Mouse (Mus musculus) cortical plate, adult 2 months (tissue): ENCODE results near the gene Clec2g. TPM values are rescaled to one million over a fixed set of nuclear protein-coding genes. Genes with fewer than 3 reads are reported as not detected.
"Not testable (repeated sequence)": the region's sequence is repeated elsewhere in the genome, so short reads cannot be mapped to it uniquely, and the experiment has no call there.

Source experiments
- H3K27ac ChIP-seq: fragments of 200-500 bp; 2 replicates; pipeline ENCODE4 v1.5.1; 2012; ENCODE audit warnings: low read length, control low read depth, inconsistent platforms; ENCODE audit not compliant: insufficient read depth
- H3K4me1 ChIP-seq: fragments of 200-500 bp; 2 replicates; pipeline ENCODE4 v1.6.1; 2011; ENCODE audit warnings: low read length; ENCODE audit not compliant: control insufficient read depth, insufficient read depth
- H3K4me3 ChIP-seq: fragments of 200-500 bp; 2 replicates; pipeline ENCODE4 v1.5.1; 2011; ENCODE audit warnings: mild to moderate bottlenecking, low read length, control low read depth; ENCODE audit not compliant: insufficient read depth
- CTCF ChIP-seq: fragments of 200-500 bp; IDR thresholded peaks from 2 replicates; pipeline ENCODE4 v1.5.1; 2011; ENCODE audit warnings: mild to moderate bottlenecking, control low read depth, low read length; ENCODE audit not compliant: insufficient read depth; ENCODE audit errors: extremely low read depth
- POLR2A ChIP-seq: fragments of 200-500 bp; IDR thresholded peaks from 2 replicates; pipeline ENCODE4 v1.6.1; 2011; ENCODE audit warnings: mild to moderate bottlenecking, low read length, control low read depth; ENCODE audit not compliant: insufficient read depth; ENCODE audit errors: extremely low read depth
- polyA plus RNA-seq: library from polyadenylated mRNA; depleted of rRNA; stranded (reverse); fragments of >200 nt; gene quantifications from 2 replicates; pipeline ENCODE4 v1.2.3, GENCODE M21; 2012

Clec2g gene
- polyA plus RNA-seq, 1 experiment, result not detected

DNA sequence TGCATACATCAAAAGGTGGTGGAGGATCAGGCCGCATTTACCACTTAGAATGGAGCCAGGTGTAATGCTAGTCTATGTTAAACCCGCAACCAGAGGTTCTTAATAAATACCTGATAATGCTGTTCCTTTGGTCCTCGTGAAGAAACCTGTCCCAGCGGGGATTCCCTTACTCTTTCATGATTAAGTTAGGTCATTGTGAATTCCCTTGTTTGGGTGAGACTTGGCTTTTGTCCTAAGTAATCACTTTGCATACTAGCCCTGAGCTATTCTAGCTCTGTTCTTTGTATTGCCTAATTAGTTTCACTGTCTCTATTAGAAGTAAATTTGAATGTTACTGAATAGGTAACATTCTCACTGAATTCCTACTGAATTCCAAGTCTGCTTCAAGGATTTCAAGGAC is 60.2 kb downstream of the Clec2g start:
- H3K4me1 ChIP-seq, result no peaks in the 10 kb centered on the region
- no peak overlapping the region for H3K4me3 ChIP-seq
- TF ChIP-seq POLR2A, result no peak
- TF ChIP-seq CTCF, result no peak
- H3K27ac ChIP-seq, result no peak overlapping the region

DNA sequence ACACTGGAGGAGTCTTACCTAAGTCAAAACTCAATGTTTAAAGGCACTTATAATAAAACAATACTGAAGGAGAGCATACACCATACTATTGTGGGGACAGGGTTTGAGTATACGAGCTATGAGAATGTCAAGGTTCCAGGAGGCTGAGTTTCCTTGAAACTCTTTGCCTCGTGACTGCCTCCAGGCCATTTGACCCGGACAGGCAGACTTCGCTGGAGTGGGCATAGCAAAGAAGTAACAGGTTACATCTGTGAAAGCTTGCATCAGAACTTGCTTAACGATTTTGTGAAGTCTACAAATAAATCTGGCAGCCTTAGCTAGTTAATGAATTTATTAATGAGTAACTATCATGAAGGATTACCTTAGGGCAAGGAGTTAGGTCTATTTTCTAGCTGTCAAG is 60.6 kb downstream of the Clec2g start:
- Histone ChIP-seq H3K27ac (no peak overlapping the region), H3K4me3 (no peak overlapping the region), H3K4me1 (no peaks in the 10 kb centered on the region)
- TF ChIP-seq CTCF (no peak), POLR2A (no peak)

DNA sequence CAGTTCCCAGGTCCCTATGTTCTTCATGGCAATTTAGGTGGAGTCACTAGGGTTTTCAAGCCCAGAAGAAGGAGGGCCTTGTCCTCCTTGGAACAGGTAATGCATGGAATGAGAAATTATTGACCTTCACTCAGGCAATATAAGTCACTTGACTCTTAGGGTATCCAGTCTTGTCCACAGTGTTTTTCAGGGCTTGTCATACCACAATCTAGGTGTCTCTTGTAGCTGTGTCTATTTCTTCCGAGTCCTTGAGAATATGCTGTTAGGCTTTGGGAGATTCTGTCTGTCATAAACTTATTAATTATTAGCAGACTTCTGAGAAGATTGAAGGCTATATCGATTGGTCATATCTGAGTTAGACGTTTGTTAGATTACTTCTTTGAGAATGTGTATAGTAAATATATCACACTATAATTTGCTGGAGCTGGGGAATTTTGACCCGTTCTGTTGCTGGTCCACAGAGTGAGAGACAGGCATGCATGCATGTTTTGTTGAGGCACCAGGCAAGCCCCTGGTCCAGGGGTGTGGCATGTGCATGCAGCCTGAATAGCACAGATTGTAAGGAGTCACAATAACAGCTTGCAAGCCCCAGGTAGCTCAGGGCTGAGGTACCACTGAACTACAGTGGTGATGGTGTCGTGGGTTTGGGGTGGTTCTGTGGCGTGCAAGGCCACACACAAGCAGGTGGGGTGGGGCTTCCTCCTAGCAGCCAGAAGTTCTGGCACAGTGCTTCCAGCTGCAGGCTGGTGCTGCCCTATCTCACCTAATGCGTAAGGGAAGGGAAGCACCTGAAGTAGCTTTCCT is 61.3 kb downstream of the Clec2g start:
- H3K27ac ChIP-seq, result no peak overlapping the region
- H3K4me3 ChIP-seq, result no peak overlapping the region
- TF ChIP-seq CTCF, result no peak
- no peak for TF ChIP-seq POLR2A
- H3K4me1 ChIP-seq, result no peaks in the 10 kb centered on the region

DNA sequence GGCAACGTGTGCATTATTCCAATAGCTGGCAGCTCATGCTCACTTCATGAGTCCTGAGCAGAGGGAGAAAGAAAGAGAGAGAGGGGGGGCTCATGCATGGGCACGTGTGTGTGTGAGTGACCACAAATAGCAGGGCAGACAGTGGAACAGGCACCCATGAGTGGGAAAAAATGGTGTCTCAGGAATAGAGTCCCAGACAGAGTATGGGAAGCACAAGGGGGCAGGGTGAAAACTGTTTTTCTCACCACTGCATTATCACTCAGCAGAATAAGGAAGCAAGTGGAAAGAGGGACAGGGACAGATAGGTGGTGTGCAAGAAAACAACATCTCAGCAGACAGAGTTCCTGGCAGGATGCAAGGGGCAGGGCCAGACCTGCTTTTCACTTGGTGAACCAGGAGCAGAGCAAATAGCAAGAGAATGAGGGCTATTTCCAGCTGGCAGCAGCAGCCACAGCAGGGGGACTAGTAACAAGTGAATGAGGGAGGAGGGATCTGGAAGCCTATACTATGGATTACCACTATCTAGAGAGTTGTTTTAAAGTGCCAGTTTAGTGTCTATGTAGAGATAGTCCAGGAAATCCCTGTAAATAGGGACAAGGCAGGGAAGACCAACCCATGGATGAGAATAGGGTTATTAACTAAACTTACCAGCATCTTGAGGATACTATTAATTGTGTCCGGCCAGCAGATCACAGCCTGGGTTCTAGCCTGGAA is 62.0 kb downstream of the Clec2g start:
- Histone ChIP-seq H3K4me1 (no peaks in the 10 kb centered on the region), H3K27ac (no peak overlapping the region), H3K4me3 (no peak overlapping the region)
- TF ChIP-seq POLR2A (no peak), CTCF (no peak)

DNA sequence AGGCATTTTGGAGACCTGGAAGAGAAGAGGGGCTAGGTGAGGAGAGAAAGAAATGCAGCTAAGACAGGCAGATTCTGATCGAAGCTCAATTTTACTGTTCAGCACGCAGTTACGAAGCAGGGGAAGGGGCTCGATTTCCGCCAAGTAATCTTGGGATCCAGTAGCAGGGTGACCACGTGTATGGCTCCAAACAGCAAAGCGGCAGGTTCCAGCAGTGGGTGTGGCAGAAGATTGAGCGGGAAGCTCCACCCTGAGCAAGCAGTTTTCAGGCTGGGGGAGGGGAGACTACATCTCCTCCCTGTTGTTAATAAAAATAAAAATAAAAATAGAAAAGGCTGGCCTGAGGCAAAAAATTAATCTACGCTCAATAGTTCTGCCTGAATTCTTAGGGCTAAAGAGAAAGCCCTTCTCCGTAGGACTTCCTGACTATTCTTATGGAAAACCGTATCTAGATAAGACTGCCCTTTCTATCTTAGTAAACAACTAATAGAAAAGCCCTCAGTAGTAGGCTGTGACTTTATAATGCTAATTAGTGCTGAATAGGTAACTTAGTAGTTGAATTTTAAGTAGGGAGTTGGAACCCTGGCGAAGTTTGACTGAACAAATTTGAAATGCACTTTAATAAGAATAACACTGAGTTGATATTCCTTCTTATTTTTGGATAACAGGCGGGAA is 62.7 kb downstream of the Clec2g start:
- TF ChIP-seq CTCF (no peak), POLR2A (no peak)
- no peak overlapping the region for H3K4me3 ChIP-seq
- H3K4me1 ChIP-seq, result no peaks in the 10 kb centered on the region
- no peak overlapping the region for H3K27ac ChIP-seq

DNA sequence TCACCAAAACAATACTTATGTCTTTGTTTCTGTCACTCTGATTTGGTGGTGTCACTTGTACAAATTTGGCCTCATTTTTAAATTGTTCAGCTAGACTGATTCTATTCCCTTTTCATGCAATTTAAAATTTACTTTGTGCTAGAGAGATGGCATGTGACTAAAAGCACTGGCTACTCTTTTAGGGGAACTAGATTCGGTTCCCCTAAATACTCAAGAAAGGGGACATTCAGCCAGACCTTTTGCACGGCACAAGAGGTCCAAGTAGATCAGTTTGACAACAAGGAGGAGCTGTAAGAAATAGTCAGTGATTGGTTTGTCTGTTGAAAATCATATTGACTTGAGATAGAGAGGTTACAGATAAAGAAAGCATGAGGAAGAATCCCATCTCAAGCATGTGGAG is 67.2 kb downstream of the Clec2g start:
- Histone ChIP-seq H3K4me3 (no peak overlapping the region), H3K27ac (no peak overlapping the region), H3K4me1 (no peaks in the 10 kb centered on the region)
- TF ChIP-seq CTCF, result no peak
- no peak for TF ChIP-seq POLR2A

DNA sequence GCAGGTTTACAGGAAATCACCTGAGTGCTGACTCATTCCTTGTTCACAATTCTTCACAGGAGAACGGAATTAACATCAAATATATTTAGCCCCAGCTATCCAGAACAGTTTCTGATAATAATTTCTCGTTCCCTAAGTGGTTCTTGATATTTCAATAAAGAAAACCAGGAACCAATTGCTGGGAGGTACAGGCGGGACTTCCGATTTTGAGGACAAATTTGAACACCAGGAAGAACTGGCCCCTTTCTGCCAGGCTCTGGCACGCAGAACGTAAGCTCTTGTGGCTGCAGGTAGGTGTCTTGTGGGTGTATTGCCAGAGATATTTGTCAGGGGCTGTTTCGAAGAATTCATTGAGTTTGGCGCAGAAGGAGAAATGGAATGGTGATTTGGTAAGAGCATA is 74.4 kb downstream of the Clec2g start:
- H3K27ac ChIP-seq, result no peak overlapping the region

DNA sequence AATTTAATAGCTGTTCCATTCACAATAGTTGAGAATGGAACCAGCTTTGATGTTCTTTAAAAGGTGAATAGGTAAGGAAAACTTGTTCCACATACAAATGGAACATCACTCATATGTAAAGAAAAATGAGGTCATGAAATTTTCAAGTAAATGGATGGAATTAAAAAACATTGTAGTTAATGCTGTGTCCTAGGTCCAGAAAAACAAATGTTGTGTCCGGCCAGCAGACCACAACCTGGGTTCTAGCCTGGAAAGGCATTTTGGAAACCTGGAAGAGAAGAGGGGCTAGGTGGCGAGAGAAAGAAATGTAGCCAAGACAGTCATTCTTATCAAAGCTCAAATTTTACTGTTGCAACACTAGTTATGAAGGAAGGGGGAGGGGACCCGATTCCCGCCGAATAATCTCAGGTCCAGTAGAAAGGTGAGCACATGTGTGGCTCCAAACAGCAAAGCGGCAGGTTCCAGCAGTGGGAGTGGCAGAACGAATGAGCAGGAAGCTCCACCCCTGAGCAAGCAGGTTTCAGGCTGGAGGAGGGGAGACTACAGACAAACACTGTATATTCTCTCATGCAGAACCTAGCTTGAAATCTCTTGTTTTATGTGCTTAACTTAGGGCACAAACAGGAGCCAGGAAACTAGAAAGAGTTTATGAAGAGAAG is 75.8 kb downstream of the Clec2g start:
- not testable (repeated sequence) for H3K27ac ChIP-seq, H3K4me1 ChIP-seq, H3K4me3 ChIP-seq

More for the DNA sequence above, 74.4 kb downstream of the Clec2g start:
- Histone ChIP-seq H3K4me1 (no peaks in the 10 kb centered on the region), H3K4me3 (no peak overlapping the region)
- TF ChIP-seq POLR2A (no peak), CTCF (no peak)

DNA sequence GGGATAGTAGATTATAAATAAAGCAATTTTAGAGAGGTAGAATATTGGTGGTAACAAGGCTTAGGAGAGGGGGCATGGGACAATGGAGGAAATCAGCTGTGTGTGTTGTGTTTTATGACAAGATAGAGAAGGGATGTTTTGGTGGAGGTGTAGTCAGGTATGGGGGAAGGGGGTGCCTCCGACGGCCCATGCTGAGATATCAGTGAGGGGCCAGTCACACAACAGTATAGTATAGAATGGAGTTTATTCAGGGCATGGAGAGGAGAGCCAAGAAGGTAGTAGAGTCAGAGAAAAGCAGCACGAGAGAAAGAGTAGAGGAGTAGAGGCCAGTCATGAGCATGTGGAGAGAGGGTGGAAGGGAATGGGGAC is 76.3 kb downstream of the Clec2g start:
- no peak for TF ChIP-seq POLR2A
- no peak for TF ChIP-seq CTCF
- Histone ChIP-seq H3K4me3 (no peak overlapping the region), H3K27ac (no peak overlapping the region), H3K4me1 (no peaks in the 10 kb centered on the region)

DNA sequence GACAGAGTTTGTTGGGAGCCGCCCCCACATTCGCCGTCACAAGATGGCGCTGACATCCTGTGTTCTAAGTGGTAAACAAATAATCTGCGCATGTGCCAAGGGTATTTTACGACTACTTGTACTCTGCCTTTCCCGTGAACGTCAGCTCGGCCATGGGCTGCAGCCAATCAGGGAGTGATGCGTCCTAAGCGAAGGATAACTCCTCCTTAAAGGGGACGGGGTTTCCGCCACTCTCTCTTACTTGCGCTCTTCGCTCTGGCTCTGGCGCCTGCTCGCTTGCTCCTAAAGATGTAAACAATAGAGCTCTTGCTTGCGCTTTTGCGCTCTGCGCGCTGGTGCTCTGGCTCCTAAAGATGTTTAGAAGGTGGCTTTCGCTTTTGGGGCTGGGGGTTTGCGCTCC is 77.8 kb downstream of the Clec2g start:
- H3K4me1 ChIP-seq, H3K4me3 ChIP-seq, H3K27ac ChIP-seq: not testable (repeated sequence)
